ENCODE assay signal across 13 mouse cellular contexts in the genomic region with DNA sequence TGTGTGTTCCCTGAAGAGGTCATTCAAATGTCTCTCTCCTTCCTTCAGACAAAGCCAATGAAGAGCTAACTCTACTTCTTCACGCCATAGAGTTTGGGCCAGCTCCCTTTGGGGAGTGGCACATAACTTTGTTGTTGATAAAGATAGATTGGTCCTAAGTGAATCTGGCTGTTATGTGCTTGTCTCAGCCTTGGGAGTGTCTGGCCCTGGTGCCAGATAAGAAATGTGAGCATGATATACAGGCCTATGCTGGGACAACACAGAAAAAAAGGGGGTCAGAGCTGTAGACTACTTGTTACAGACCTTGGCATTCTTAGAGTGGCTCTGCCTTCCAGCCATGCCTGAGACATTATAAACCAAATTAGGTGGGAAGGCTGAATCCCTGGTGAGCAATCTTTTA. TPM values are rescaled to one million over a fixed set of nuclear protein-coding genes. Genes with fewer than 3 reads are reported as not detected.
DNase-seq lines count a peak whose midpoint lies in the region; ATAC-seq lines count a peak whose summit lies in the region.
"Had no signal": no experiment of that assay in that cellular context is flagged by ENCODE, and none has a peak within 500 bp of the region (broad histone marks: within the 10 kb centered on the region; RNA-seq: fewer than 3 reads in every experiment).

No protein-coding gene starts in this region.

- H3K27me3 ChIP-seq in heart, embryonic 10.5 days (ENCODE audit: insufficient read depth, poor library complexity, severe bottlenecking): no peaks in the 10 kb centered on the region
- H3K27me3 ChIP-seq in neural tube, embryonic 12.5 days (replicated peaks): no peaks in the 10 kb centered on the region
- H3K27me3 ChIP-seq in limb, embryonic 15.5 days: no peaks in the 10 kb centered on the region
- no peaks in the 10 kb centered on the region for H3K27me3 ChIP-seq in stomach, embryonic 16.5 days (ENCODE audit: control insufficient read depth, insufficient read depth, low read length)
- H3K27me3 ChIP-seq: forebrain, embryonic 13.5 days had no signal

- ATAC-seq in neural tube, embryonic 12.5 days (ENCODE audit: low FRiP score, low read depth): no peak
- no peak for ATAC-seq in limb, embryonic 15.5 days (ENCODE audit: insufficient number of reproducible peaks, low FRiP score, low TSS enrichment, low read depth)
- no peak for ATAC-seq in stomach, embryonic 16.5 days (ENCODE audit: insufficient read depth, low FRiP score)
- ATAC-seq: inflammation-experienced regulatory T-cells, adult 6 months had no signal

- H3K4me3 ChIP-seq in heart, embryonic 10.5 days: peak overlapping the region; percentile 91; the same call in 1 of the 2 replicates
- no peak overlapping the region for H3K4me3 ChIP-seq in neural tube, embryonic 12.5 days
- no peak overlapping the region for H3K4me3 ChIP-seq in limb, embryonic 15.5 days
- H3K4me3 ChIP-seq in stomach, embryonic 16.5 days (replicated peaks; ENCODE audit: low read length): no peak overlapping the region

- H3K4me1 ChIP-seq in heart, embryonic 10.5 days: peaks cover 38% of the 10 kb centered on the region
- peaks cover 19% of the 10 kb centered on the region for H3K4me1 ChIP-seq in neural tube, embryonic 12.5 days
- H3K4me1 ChIP-seq in limb, embryonic 15.5 days: peaks cover 34% of the 10 kb centered on the region
- peaks cover 22% of the 10 kb centered on the region for H3K4me1 ChIP-seq in stomach, embryonic 16.5 days (ENCODE audit: control insufficient read depth, insufficient read depth, low read length)

- DNase-seq in heart, embryonic 10.5 days (ENCODE audit: low spot score): peak; percentile 71
- DNase-seq in heart, postnatal 36 days: no peak
- no peak for DNase-seq in neural tube, embryonic 10.5 days (ENCODE audit: extremely low spot score, low spot score)
- no peak for DNase-seq in urinary bladder, postnatal 25 days (ENCODE audit: low spot score)
- no peak for DNase-seq in adrenal gland, adult 8-10 months
- DNase-seq: cerebellum, postnatal 36 days; gastrocnemius, postnatal 36 days; lung, postnatal 14 days had no signal

- intact Hi-C loops in heart, postnatal 36 days (cut with DNase I): loop anchor here (2.0 kb wide), 1 partner anchor 24 kb away; the partner anchor contains the start of gene Wiz

- H3K9ac ChIP-seq in neural tube, embryonic 12.5 days: no peak overlapping the region
- H3K9ac ChIP-seq in limb, embryonic 15.5 days: no peak overlapping the region
- no peak overlapping the region for H3K9ac ChIP-seq in stomach, embryonic 16.5 days (ENCODE audit: low read length)

- H3K27ac ChIP-seq in heart, embryonic 10.5 days: peak overlapping the region; percentile 98; the same call in 1 of the 2 replicates
- no peak overlapping the region for H3K27ac ChIP-seq in neural tube, embryonic 12.5 days
- H3K27ac ChIP-seq in limb, embryonic 15.5 days: peak overlapping the region; percentile 81; the same call in 1 of the 2 replicates
- H3K27ac ChIP-seq in stomach, embryonic 16.5 days (ENCODE audit: low read length): no peak overlapping the region

- 57% methylated on average over 1 of the region's 1 CpGs for WGBS in heart, embryonic 10.5 days
- WGBS in neural tube, embryonic 12.5 days: 76% methylated on average over 1 of the region's 1 CpGs
- WGBS in limb, embryonic 15.5 days: 79% methylated on average over 1 of the region's 1 CpGs
- 30% methylated on average over 1 of the region's 1 CpGs for WGBS in stomach, embryonic 16.5 days

- no peaks in the 10 kb centered on the region for H3K9me3 ChIP-seq in heart, embryonic 10.5 days
- no peaks in the 10 kb centered on the region for H3K9me3 ChIP-seq in neural tube, embryonic 12.5 days
- no peaks in the 10 kb centered on the region for H3K9me3 ChIP-seq in limb, embryonic 15.5 days
- H3K9me3 ChIP-seq in stomach, embryonic 16.5 days (replicated peaks; ENCODE audit: control insufficient read depth, low read length): no peaks in the 10 kb centered on the region
- H3K9me3 ChIP-seq: forebrain, embryonic 13.5 days had no signal

- H3K4me2 ChIP-seq in neural tube, embryonic 12.5 days (replicated peaks): peak overlapping the region; percentile 87; the same call in 1 of the 2 replicates
- no peak overlapping the region for H3K4me2 ChIP-seq in limb, embryonic 15.5 days
- H3K4me2 ChIP-seq in stomach, embryonic 16.5 days (ENCODE audit: low read depth, low read length): 0 out of 2 replicates have a peak overlapping the region, but pooled peaks have one; percentile 73

- H3K36me3 ChIP-seq in heart, embryonic 10.5 days: peaks cover 29% of the 10 kb centered on the region
- H3K36me3 ChIP-seq in neural tube, embryonic 12.5 days: peaks cover 27% of the 10 kb centered on the region
- H3K36me3 ChIP-seq in limb, embryonic 15.5 days: peaks cover 21% of the 10 kb centered on the region
- H3K36me3 ChIP-seq in stomach, embryonic 16.5 days (ENCODE audit: control insufficient read depth, insufficient read depth, low read length): 0 out of 2 replicates have a peak, but pooled peaks cover 5% of the 10 kb centered on the region

RNA-seq across cellular contexts. Expression of gene Akap8l, which starts 14.9 kb away (rescaled TPM):
- 84.7 and 88.6 TPM in 2 replicates for polyA plus RNA-seq in heart, embryonic 10.5 days (2016; fragmentation: Nextera tagmentation; extraction: Ambion mirVana)
- total RNA-seq in heart, postnatal 36 days (2021): 10 to 100 TPM; 44.5 to 55.7 TPM
- polyA plus RNA-seq in neural tube, embryonic 12.5 days (2016; fragmentation: Nextera tagmentation; extraction: Ambion mirVana): 135 and 136 TPM in 2 replicates
- 85.1 and 88.6 TPM in 2 replicates for polyA plus RNA-seq in limb, embryonic 15.5 days (2015; fragmentation: Nextera tagmentation; extraction: Ambion mirVana)
- polyA plus RNA-seq in stomach, embryonic 16.5 days (2015; fragmentation: Nextera tagmentation; extraction: Ambion mirVana): 72.0 and 78.9 TPM in 2 replicates
- 100 to 1,000 TPM; 105 to 275 (median 189) TPM for total RNA-seq in adrenal gland, adult 8-10 months (2022)

RNA-seq across cellular contexts. Expression of gene Wiz, which starts 23.9 kb away (rescaled TPM):
- 17.9 and 21.8 TPM in 2 replicates for polyA plus RNA-seq in heart, embryonic 10.5 days (2016; fragmentation: Nextera tagmentation; extraction: Ambion mirVana)
- 10 to 100 TPM; 18.9 to 19.1 TPM for total RNA-seq in heart, postnatal 36 days (2021)
- 41.4 and 50.5 TPM in 2 replicates for polyA plus RNA-seq in neural tube, embryonic 12.5 days (2016; fragmentation: Nextera tagmentation; extraction: Ambion mirVana)
- polyA plus RNA-seq in limb, embryonic 15.5 days (2015; fragmentation: Nextera tagmentation; extraction: Ambion mirVana): 21.6 TPM in 2 replicates
- 23.7 and 24.5 TPM in 2 replicates for polyA plus RNA-seq in stomach, embryonic 16.5 days (2015; fragmentation: Nextera tagmentation; extraction: Ambion mirVana)
- total RNA-seq in adrenal gland, adult 8-10 months (2022): 10 to 100 TPM; 45.4 to 81.3 (median 58.8) TPM

RNA-seq across cellular contexts. Expression of gene Rasal3, which starts 38.1 kb away (rescaled TPM):
- 1.2 and 2.3 TPM in 2 replicates for polyA plus RNA-seq in heart, embryonic 10.5 days (2016; fragmentation: Nextera tagmentation; extraction: Ambion mirVana)
- under 1 TPM; 0.60 to 0.97 TPM for total RNA-seq in heart, postnatal 36 days (2021)
- polyA plus RNA-seq in neural tube, embryonic 12.5 days (2016; fragmentation: Nextera tagmentation; extraction: Ambion mirVana): 0.66 and 1.7 TPM in 2 replicates
- polyA plus RNA-seq in limb, embryonic 15.5 days (2015; fragmentation: Nextera tagmentation; extraction: Ambion mirVana): 2.1 and 2.6 TPM in 2 replicates
- polyA plus RNA-seq in stomach, embryonic 16.5 days (2015; fragmentation: Nextera tagmentation; extraction: Ambion mirVana): 1.8 and 2.1 TPM in 2 replicates
- 1 to 10 TPM; 2.2 to 4.0 (median 2.5) TPM for total RNA-seq in adrenal gland, adult 8-10 months (2022)

RNA-seq across cellular contexts. Expression of gene Akap8, which starts 44.3 kb away (rescaled TPM):
- 100 and 115 TPM in 2 replicates for polyA plus RNA-seq in heart, embryonic 10.5 days (2016; fragmentation: Nextera tagmentation; extraction: Ambion mirVana)
- 10 to 100 TPM; 37.3 to 50.4 TPM for total RNA-seq in heart, postnatal 36 days (2021)
- 124 and 126 TPM in 2 replicates for polyA plus RNA-seq in neural tube, embryonic 12.5 days (2016; fragmentation: Nextera tagmentation; extraction: Ambion mirVana)
- 93.1 and 94.6 TPM in 2 replicates for polyA plus RNA-seq in limb, embryonic 15.5 days (2015; fragmentation: Nextera tagmentation; extraction: Ambion mirVana)
- 94.7 and 98.8 TPM in 2 replicates for polyA plus RNA-seq in stomach, embryonic 16.5 days (2015; fragmentation: Nextera tagmentation; extraction: Ambion mirVana)
- total RNA-seq in adrenal gland, adult 8-10 months (2022): 100 to 1,000 TPM in 2 of 4 experiments, 10 to 100 TPM in 2; 60.5 to 149 (median 103) TPM

RNA-seq across cellular contexts. Expression of gene Pglyrp2, which starts 58.7 kb away (rescaled TPM):
- 0.09 and 0.40 TPM in 2 replicates for polyA plus RNA-seq in heart, embryonic 10.5 days (2016; fragmentation: Nextera tagmentation; extraction: Ambion mirVana)
- total RNA-seq in heart, postnatal 36 days (2021): not detected
- not detected in 2 replicates for polyA plus RNA-seq in neural tube, embryonic 12.5 days (2016; fragmentation: Nextera tagmentation; extraction: Ambion mirVana)
- polyA plus RNA-seq in limb, embryonic 15.5 days (2015; fragmentation: Nextera tagmentation; extraction: Ambion mirVana): 0.10 and 0.26 TPM in 2 replicates
- polyA plus RNA-seq in stomach, embryonic 16.5 days (2015; fragmentation: Nextera tagmentation; extraction: Ambion mirVana): 0.39 and 0.84 TPM in 2 replicates
- total RNA-seq in adrenal gland, adult 8-10 months (2022): under 1 TPM; 0.11 to 0.62 (median 0.34) TPM
- polyA plus RNA-seq: forebrain, embryonic 13.5 days had no signal

Comparison
In these comparisons a context has a peak if more than half of its experiments do, and no peak if none do; other contexts are left out.
1. H3K27ac ChIP-seq: peak in heart, embryonic 10.5 days (single experiment) and limb, embryonic 15.5 days (single experiment); none in neural tube, embryonic 12.5 days (single experiment) and stomach, embryonic 16.5 days (single experiment).